Mouse (Mus musculus) hindbrain, embryonic 10.5 days (tissue): ENCODE results near the gene Dscaml1. TPM values are rescaled to one million over a fixed set of nuclear protein-coding genes. Genes with fewer than 3 reads are reported as not detected.

ENCODE experiments used
- DNase-seq: peaks from one replicate; pipeline ENCODE4 v3.0.0-alpha.2; 2017; ENCODE audit warnings: low spot score
- H3K27ac ChIP-seq: fragments of 300-500 bp; sonication (generic); 2 replicates; pipeline ENCODE4 v1.5.1; 2016; ENCODE audit warnings: mild to moderate bottlenecking, moderate library complexity
- H3K27me3 ChIP-seq: fragments of 300-500 bp; sonication (generic); 2 replicates; pipeline ENCODE4 v1.6.1; 2016; ENCODE audit warnings: mild to moderate bottlenecking; ENCODE audit not compliant: poor library complexity, insufficient read depth, severe bottlenecking
- H3K36me3 ChIP-seq: fragments of 300-500 bp; sonication (generic); 2 replicates; pipeline ENCODE4 v1.6.1; 2016; ENCODE audit warnings: mild to moderate bottlenecking, moderate library complexity
- H3K4me1 ChIP-seq: fragments of 300-500 bp; sonication (generic); replicated peaks from 2 replicates; pipeline ENCODE4 v1.6.1; 2016; ENCODE audit warnings: mild to moderate bottlenecking
- H3K4me3 ChIP-seq: fragments of 300-500 bp; sonication (generic); 2 replicates; pipeline ENCODE4 v1.5.1; 2016; ENCODE audit warnings: mild to moderate bottlenecking, moderate library complexity
- H3K9me3 ChIP-seq: fragments of 300-500 bp; sonication (generic); 2 replicates; pipeline ENCODE4 v1.6.1; 2016; ENCODE audit warnings: mild to moderate bottlenecking, moderate library complexity
- WGBS: fragments of 180-500 bp; shearing (Covaris S2); methylation state at CpG from one replicate; pipeline ENCODE4 v1.1.7; 2016; 5-methylcytosine and 5-hydroxymethylcytosine counted together
- polyA plus RNA-seq: library from polyadenylated mRNA; unstranded; fragments of >200 nt; fragmentation: Nextera tagmentation; extraction: Ambion mirVana; gene quantifications from 2 replicates; pipeline ENCODE4 v1.2.1, GENCODE M21; 2016

Dscaml1 gene
- polyA plus RNA-seq, 1 experiment from 2014 or later: 0.78 TPM

- Histone ChIP-seq H3K27me3 (peaks cover 26% of the 10 kb centered on the region; the same call in 1 of the 2 replicates), H3K4me1 (peaks cover 7% of the 10 kb centered on the region; the same call in 1 of the 2 replicates), H3K9me3 (no peaks in the 10 kb centered on the region), H3K27ac (no peak overlapping the region), H3K4me3 (no peak overlapping the region), H3K36me3 (no peaks in the 10 kb centered on the region)
- DNase-seq: peak; percentile 46
- WGBS: 55% methylated on average over 5 of the region's 5 CpGs
These were observed 12.8 kb upstream of the Dscaml1 start for GRCm38 (mm10) chr9:45413478-45414140.

- Histone ChIP-seq H3K36me3 (no peaks in the 10 kb centered on the region), H3K27ac (no peak overlapping the region), H3K9me3 (no peaks in the 10 kb centered on the region), H3K4me1 (peaks cover 7% of the 10 kb centered on the region; the same call in 1 of the 2 replicates), H3K27me3 (peaks cover 12% of the 10 kb centered on the region; the same call in 1 of the 2 replicates), H3K4me3 (no peak overlapping the region)
- peak; percentile 40 for DNase-seq
- 41% methylated on average over 4 of the region's 4 CpGs for WGBS
These were observed 10.5 kb upstream of the Dscaml1 start for GRCm38 (mm10) chr9:45415912-45416311.

- DNase-seq: peak; percentile 35
- H3K27ac ChIP-seq: no peak overlapping the region
- peaks cover 3% of the 10 kb centered on the region; the same call in 1 of the 2 replicates for H3K4me1 ChIP-seq
- H3K4me3 ChIP-seq: no peak overlapping the region
- no peaks in the 10 kb centered on the region for H3K9me3 ChIP-seq
- 30% methylated on average over 8 of the region's 8 CpGs for WGBS
- H3K27me3 ChIP-seq: peaks cover 9% of the 10 kb centered on the region; the same call in 1 of the 2 replicates
- H3K36me3 ChIP-seq: no peaks in the 10 kb centered on the region
These were observed 9.2 kb upstream of the Dscaml1 start for GRCm38 (mm10) chr9:45417245-45417644.

GRCm38 (mm10) chr9:45418252-45418651 lies 8.2 kb upstream of the Dscaml1 start:
- Histone ChIP-seq H3K4me3 (no peak overlapping the region), H3K36me3 (no peaks in the 10 kb centered on the region), H3K27ac (no peak overlapping the region), H3K9me3 (no peaks in the 10 kb centered on the region), H3K4me1 (no peaks in the 10 kb centered on the region), H3K27me3 (peaks cover 5% of the 10 kb centered on the region; the same call in 1 of the 2 replicates)
- no peak for DNase-seq
- WGBS: 57% methylated on average over 8 of the region's 8 CpGs

- Histone ChIP-seq H3K27me3 (peaks cover 11% of the 10 kb centered on the region), H3K36me3 (no peaks in the 10 kb centered on the region), H3K9me3 (no peaks in the 10 kb centered on the region), H3K4me1 (no peaks in the 10 kb centered on the region), H3K4me3 (no peak overlapping the region), H3K27ac (no peak overlapping the region)
- peak; percentile 16 for DNase-seq
- 63% methylated on average over 8 of the region's 8 CpGs for WGBS
These were observed 5.2 kb upstream of the Dscaml1 start for GRCm38 (mm10) chr9:45421209-45421608.

GRCm38 (mm10) chr9:45422761-45423298 lies 3.6 kb upstream of the Dscaml1 start:
- H3K36me3 ChIP-seq: no peaks in the 10 kb centered on the region
- H3K27me3 ChIP-seq: peaks cover 27% of the 10 kb centered on the region
- no peak for DNase-seq
- H3K4me1 ChIP-seq: no peaks in the 10 kb centered on the region
- no peak overlapping the region for H3K4me3 ChIP-seq
- no peaks in the 10 kb centered on the region for H3K9me3 ChIP-seq
- H3K27ac ChIP-seq: no peak overlapping the region
- WGBS: 82% methylated on average over 7 of the region's 7 CpGs

GRCm38 (mm10) chr9:45429392-45429791 lies 3.0 kb downstream of the Dscaml1 start:
- peaks cover 28% of the 10 kb centered on the region for H3K4me1 ChIP-seq
- DNase-seq: no peak
- H3K36me3 ChIP-seq: no peaks in the 10 kb centered on the region
- no peaks in the 10 kb centered on the region for H3K9me3 ChIP-seq
- WGBS: 28% methylated on average over 5 of the region's 5 CpGs
- peaks cover 87% of the 10 kb centered on the region for H3K27me3 ChIP-seq
- H3K27ac ChIP-seq: no peak overlapping the region
- no peak overlapping the region for H3K4me3 ChIP-seq

GRCm38 (mm10) chr9:45429951-45430697 lies 3.7 kb downstream of the Dscaml1 start:
- H3K9me3 ChIP-seq: no peaks in the 10 kb centered on the region
- no peaks in the 10 kb centered on the region for H3K36me3 ChIP-seq
- 2% methylated on average over 54 of the region's 54 CpGs for WGBS
- DNase-seq: peak; percentile 31
- peaks cover 28% of the 10 kb centered on the region for H3K4me1 ChIP-seq
- peak overlapping the region; percentile 50 for H3K4me3 ChIP-seq
- H3K27ac ChIP-seq: peak overlapping the region; percentile 59
- H3K27me3 ChIP-seq: peaks cover 93% of the 10 kb centered on the region

- Histone ChIP-seq H3K4me1 (peaks cover 28% of the 10 kb centered on the region), H3K27ac (peak overlapping the region; percentile 59; the same call in 1 of the 2 replicates), H3K9me3 (no peaks in the 10 kb centered on the region), H3K4me3 (peak overlapping the region; percentile 50), H3K36me3 (no peaks in the 10 kb centered on the region), H3K27me3 (peaks cover 95% of the 10 kb centered on the region)
- no peak for DNase-seq
- 2% methylated on average over 17 of the region's 17 CpGs for WGBS
These were observed 4.2 kb downstream of the Dscaml1 start for GRCm38 (mm10) chr9:45430698-45430959.

- Histone ChIP-seq H3K4me1 (peaks cover 28% of the 10 kb centered on the region), H3K4me3 (peak overlapping the region; percentile 50), H3K36me3 (no peaks in the 10 kb centered on the region), H3K27me3 (peaks cover 95% of the 10 kb centered on the region), H3K27ac (0 out of 2 replicates have a peak overlapping the region, but pooled peaks have one; percentile 59), H3K9me3 (no peaks in the 10 kb centered on the region)
- DNase-seq: peak; percentile 20
- WGBS: 2% methylated on average over 26 of the region's 26 CpGs
These were observed 4.7 kb downstream of the Dscaml1 start for GRCm38 (mm10) chr9:45431150-45431549.

- Histone ChIP-seq H3K27ac (no peak overlapping the region), H3K4me1 (peaks cover 32% of the 10 kb centered on the region), H3K27me3 (peaks cover 84% of the 10 kb centered on the region), H3K36me3 (no peaks in the 10 kb centered on the region), H3K9me3 (no peaks in the 10 kb centered on the region), H3K4me3 (no peak overlapping the region)
- DNase-seq: no peak
- WGBS: 73% methylated on average over 12 of the region's 12 CpGs
These were observed 6.2 kb downstream of the Dscaml1 start for GRCm38 (mm10) chr9:45432639-45433038.

- 79% methylated on average over 9 of the region's 9 CpGs for WGBS
- Histone ChIP-seq H3K27ac (no peak overlapping the region), H3K4me1 (peaks cover 32% of the 10 kb centered on the region), H3K9me3 (no peaks in the 10 kb centered on the region), H3K36me3 (no peaks in the 10 kb centered on the region), H3K27me3 (peaks cover 79% of the 10 kb centered on the region), H3K4me3 (no peak overlapping the region)
- no peak for DNase-seq
These were observed 6.7 kb downstream of the Dscaml1 start for GRCm38 (mm10) chr9:45433119-45433518.

- no peak overlapping the region for H3K27ac ChIP-seq
- peaks cover 32% of the 10 kb centered on the region for H3K4me1 ChIP-seq
- DNase-seq: no peak
- peaks cover 68% of the 10 kb centered on the region for H3K27me3 ChIP-seq
- H3K36me3 ChIP-seq: no peaks in the 10 kb centered on the region
- H3K4me3 ChIP-seq: no peak overlapping the region
- 79% methylated on average over 2 of the region's 2 CpGs for WGBS
- no peaks in the 10 kb centered on the region for H3K9me3 ChIP-seq
These were observed 7.7 kb downstream of the Dscaml1 start for GRCm38 (mm10) chr9:45434171-45434570.
